Mouse (Mus musculus): ENCODE measurements around the gene Guca2b.

The Guca2b gene

DNA sequence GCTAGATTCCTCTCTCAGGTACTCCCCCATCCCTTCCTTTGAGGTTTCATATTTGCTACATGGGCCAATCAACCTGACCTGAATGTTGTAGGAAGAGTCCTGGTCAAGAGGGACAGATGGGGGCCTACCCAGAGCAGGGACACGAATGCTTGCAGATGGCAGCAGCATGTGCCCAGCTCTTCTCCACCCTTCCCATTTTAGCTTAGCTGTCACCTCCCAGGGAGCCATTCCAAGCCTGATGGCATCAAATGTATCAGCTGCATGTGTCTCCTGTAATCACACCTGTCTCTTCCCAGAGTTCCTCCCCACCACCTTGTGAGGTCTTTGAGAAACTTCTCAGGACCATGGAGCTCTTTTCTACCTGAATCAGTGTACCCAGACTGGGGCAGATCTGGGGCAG lies 1.7 kb downstream of the Guca2b start:
- WGBS, result 68% methylated on average over 1 of the region's 1 CpGs

DNA sequence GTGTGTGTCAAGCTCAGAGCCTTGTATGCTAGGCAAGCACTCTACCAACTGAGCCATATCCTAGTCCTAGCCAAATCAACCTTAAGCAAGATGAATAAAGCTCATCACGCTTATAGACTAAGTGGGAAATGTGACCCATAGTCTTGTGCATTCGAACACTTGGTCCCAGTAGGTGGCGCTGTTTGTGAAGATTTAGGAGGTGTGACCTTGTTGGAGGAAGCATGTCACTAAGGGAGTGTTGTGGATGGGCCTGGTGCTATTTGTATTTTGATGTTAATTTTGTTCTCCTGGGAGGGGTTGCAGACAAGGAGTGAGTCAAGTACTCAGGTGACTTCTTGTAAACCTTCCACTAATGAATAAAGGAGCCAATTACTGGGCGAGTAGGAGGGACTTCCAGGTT lies 16.1 kb downstream of the Guca2b start:
- 89% methylated on average over 4 of the region's 4 CpGs for WGBS

DNA sequence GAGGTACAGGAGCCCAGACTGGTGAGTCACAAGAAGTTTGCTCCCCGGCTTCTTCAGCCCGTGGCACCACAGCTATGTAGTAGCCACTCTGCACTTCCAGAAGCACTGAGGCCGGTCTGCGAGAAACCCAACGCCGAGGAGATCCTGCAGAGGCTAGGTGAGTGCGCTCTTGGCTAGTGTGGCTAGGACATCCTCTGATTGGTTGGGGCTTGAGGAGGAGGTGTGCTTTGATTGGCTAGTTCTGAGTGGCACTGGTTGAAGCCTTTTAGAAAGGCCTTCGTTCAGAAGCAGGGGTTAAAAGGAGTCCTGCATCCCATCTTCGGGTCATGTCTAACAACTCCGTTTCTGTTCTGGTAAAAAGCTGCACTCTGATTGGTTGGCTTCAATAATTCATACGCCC lies 20.1 kb downstream of the Guca2b start:
- WGBS, result 78% methylated on average over 11 of the region's 11 CpGs

DNA sequence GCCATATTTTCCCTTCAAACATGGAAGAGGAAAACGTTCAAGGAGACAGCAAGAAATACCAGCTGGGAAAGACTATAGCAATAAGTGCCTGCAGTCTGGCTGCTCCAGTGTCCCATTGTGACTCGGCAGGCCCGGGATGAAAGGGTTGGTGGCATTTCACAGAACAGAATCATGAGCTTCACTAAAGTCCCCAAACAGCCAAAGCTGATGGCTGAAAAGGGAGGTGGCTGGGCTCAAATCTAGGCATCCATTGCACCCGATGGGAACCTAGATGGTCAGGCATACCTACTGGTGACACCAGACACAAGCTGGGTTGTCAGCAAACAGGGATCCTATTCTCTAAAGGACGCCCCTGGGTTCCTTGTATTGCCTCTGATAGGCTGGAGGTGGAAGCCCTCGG lies 20.8 kb downstream of the Guca2b start:
- WGBS, result 86% methylated on average over 6 of the region's 6 CpGs

DNA sequence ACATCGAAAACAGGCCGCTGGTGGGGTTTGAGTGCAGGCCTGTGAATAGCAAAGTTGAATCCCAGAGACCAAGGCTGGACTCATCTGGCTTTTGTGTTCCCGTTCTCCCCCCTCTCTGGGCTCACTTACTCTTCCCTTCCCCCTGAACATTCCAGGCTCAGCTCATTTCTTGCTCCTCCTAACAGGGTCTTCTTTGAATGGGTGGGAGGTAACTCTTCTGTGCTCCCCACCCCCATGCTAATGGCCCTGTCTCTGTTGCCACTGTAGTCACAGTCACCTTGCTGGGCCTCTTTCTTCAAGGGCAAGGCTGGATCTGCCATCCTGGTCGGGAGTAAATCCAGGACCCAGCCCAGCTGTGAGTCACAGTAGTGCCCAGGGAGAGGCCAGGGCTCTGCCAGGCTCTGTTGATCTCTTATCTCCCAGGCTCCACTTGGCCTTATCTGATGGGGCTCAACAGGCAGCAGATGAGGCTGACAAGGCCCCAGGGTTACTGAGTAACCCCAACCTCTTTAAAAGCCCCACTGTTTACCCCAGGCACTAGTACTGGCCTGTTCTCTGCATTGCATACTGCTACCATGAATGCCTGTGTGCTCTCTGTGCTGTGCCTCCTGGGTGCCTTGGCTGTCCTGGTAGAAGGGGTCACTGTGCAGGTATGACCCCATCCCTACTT lies 21.4 kb downstream of the Guca2b start, which contains the start of gene Guca2a:
Guca2a (plus strand) TSS at position 529 of the 670 bp plus-strand sequence.
- 84% methylated on average over 4 of the region's 4 CpGs for WGBS

DNA sequence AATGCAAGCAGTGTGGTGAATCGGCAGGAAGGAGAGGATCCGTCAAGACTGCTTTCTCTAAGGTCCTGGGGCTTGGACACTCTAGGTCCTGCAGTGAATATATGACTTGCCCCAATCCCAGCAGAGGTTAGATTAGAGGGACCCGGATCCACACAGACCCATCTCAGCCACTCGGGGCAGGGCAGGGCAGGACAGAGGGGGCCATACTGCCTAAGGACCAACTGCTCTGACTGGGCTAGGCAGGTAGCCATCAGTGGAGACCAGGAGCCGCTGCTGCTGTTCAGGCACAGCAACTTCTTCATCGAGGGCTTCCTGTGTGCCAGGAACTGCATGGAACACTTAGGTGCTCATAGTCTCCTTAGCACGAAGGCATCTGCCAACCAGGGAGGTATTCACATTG lies 22.0 kb downstream of the Guca2b start:
- 88% methylated on average over 7 of the region's 7 CpGs for WGBS

DNA sequence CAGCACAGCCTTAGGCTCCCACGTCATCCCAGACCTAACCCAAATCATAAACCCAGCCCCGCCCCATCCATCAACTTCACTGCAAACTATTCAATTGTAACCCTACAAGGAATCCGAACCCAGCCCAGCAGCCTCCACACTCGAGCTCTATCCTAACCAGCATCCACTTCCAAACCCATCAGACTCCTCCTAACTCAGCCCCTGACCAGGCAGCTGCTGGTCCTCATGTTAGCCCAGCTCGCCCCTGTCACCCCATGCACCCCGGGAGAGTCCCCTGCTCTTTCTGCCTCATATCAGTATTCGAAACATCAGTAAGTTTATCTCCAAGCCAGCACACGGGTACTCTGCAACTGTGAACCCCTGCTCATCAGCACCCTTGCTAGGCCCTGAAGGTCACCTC lies 23.1 kb downstream of the Guca2b start:
- WGBS, result 92% methylated on average over 8 of the region's 8 CpGs

DNA sequence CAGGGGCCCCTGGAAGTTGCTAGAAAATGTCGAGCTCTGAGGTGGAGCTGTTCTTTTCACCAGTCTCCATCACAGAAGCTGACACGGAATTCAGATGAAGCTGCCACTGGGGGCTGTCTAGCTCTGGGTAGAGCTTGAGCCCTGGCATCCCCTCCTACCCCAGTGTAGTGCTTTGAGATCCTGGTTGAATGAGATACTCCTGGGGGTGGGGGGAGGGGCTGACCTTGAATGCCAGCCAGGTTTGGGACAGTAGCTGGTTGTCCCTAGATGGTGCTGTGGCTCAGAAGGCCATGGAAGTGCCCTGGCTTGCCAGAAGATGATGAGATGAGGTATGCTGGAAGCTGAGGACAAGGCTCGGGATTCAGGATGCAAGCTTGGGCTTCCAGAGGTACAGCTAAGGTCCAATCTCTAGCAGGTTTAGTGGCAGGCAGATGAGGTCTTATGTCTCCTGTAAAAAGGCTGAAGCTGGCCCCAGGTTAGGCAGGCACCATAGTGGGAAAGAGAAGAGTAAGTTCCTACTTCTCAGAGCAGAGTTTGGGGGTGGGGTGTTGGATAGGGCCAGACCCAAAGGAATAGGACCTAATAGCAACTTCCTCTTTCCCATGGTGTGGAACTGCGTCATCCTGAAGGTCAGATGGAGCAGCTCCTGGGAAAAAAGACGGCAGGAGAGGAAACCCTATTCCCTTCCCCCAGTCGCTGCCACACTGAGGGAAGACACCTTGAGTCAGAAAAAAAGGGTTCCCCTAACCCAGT lies 23.7 kb downstream of the Guca2b start:
- WGBS, result 60% methylated on average over 6 of the region's 6 CpGs

DNA sequence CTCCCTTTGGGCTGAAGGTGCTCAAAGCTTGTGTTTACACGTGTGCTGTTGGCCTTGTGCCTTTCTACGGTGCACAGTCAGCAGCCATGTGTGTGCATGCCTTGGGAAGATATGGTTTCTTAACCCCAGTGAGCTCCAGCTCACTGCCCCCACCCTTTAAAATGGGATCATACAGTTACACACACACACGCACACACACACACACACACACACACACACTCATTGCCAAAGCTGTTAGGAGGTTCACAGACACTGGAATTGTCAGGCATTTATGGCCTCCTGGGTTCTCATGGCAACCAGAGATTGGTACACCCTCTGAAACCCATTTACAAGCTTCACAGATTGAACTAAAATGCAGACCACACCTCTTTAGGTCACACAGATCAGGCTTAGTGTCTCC lies 24.8 kb downstream of the Guca2b start:
- 78% methylated on average over 3 of the region's 3 CpGs for WGBS

DNA sequence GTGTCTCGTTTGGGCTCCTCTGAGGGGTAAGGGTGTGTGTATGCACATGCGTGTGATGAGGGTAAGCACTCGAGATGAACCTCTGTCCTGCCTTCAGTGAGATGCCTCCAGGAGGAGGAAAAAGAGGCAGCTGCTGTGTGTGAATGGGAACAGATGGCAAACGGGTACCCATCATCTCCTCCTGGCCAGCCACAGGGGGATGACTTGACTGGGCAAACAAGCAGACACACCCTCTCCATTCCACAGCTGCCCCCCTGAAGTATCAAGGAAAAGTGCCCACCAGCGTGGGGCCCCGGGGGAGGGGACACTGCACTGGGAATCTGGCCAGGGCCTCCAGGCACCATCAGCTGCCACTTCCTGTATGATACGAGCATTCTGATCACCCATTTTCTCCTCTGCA lies 25.4 kb downstream of the Guca2b start:
- 39% methylated on average over 7 of the region's 7 CpGs for WGBS

DNA sequence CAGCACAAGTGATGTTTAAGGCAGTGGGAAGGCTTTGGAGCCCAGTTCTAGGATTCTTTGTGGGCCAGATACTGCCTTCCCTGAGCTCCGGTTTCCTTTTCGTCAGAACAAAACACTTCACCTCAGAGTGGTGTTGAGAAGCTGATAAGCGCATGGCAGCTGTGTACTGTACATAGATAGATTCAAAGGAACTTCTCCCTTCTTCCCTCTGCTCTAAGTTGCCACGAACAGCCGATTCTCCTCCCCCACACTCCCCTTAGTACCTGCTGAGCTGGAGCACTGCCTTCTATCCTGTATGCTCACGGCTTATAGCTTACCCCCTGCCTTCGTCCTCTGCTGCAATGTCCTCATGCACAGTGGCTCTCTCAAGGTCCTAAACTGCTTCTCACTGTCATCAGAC lies 26.0 kb downstream of the Guca2b start:
- WGBS, result 52% methylated on average over 7 of the region's 7 CpGs

DNA sequence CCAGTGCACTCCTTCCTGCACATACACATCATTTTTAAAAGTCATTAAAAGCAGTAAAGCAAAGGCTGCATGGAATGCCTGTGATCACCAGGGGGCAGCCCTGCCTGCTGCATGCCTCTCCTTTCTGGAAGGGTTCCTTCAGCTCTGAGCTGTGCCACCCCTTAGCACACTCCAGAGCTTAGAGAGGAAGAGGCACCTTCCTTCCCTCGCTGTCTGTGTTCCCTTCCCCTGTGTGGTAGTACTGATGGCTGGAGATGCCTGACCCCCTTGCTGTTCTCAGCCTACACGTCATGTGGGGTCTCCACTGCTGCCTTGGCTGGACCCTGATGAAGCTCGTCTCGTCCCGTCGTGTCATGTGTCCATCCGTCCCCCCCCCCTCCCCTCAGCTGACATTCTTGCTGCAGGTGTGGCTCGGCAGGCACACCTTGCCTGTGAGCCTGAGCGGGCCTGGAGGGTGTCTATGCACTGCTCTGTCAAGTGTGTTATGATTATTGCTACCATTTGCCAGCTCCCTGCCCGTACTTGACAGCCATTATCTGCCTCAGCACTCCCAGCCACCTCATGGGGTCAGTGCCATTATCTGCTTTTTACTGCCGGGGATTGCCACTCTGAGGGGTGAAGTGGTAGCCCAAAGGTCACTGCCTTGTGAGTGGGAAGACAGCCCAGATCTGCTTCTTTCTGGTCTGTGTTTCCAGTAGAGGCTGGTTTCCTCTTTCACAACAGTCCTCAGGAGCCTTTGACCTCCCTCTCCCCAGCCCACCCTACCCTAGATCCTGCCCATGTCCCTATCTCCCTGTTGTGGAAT lies 27.4 kb downstream of the Guca2b start:
- 69% methylated on average over 11 of the region's 11 CpGs for WGBS

DNA sequence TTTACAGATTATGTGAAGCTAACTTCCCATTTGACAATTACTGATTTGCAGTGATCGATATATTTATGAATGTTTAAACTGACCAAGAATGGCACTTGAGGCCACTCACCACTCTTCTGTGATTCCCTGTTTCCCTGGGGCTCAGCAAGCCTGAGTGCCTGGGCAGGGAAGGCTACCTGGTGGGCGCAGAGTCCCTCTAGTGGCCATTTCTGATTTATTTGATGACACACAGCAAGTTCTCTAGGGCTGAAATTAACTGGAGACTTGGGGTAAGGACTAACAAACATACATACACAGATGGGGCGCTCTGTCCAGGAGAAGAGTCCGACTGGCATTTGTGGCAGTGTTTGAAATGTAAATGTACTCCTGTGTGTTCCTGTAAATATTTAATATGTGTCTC lies 30.4 kb downstream of the Guca2b start:
- 76% methylated on average over 4 of the region's 4 CpGs for WGBS

DNA sequence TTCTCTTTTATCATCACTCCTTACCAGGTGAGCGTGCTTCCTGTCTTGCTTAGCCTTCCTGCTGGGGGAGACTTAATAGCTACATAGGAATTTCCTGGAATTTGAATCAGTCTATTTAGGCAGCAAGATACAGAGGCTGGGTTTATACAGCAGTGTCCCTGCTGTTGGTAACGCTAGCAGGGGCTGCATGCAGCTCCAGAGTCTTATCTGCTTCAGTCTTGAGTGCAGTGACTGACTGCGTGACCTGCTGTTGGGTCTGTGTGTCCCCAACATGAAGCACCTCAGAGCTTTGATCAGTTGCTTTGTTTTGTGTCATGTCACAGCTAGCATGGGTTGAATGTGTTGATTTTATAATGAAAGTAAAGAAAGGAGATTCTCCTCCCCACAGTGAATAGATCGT lies 31.4 kb downstream of the Guca2b start:
- 60% methylated on average over 4 of the region's 4 CpGs for WGBS

DNA sequence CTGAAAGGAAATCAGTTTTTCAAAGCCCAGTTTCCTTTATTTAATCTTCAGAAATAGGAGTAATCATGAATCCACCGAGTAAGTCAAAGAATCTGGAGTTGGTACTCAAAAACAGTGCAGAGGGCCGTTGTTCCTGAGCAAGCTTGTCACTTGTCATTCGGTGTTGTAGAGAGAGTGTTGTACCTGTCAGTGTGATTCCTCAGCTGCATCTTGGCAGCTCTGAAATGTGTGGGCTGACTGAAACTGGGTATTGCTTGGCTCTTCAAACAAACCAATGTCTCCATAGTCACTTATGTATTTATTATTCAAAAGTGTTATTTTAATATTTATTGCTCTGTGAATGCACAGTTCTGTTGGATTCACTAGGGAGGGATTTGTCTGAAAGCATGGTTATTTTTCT lies 31.9 kb downstream of the Guca2b start:
- 28% methylated on average over 3 of the region's 3 CpGs for WGBS

DNA sequence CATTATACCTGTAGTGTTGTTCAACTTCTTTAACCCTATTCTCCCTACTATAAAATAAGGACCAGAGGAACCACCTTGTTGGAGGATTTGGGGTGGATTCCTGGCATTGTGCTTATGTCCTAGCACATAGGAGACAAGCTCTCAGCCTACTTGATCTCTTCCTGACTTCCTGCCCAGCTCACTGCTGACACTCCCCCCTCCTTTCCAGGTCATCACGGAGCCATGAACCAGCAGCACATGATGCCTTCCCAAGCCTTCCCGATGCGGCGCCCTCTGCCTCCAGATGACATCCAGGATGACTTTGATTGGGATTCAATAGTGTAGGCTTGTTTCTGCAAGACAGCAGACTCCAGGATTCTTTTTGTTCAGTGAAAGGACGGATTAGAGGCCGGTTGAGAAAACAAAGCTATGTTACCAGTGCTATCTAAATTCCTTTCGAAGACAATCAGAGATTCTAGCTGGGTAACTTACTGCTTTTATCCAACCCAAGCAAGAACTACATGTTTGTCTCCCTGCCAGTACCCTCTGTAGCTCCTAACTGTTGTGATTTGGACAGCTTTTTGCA lies 32.6 kb downstream of the Guca2b start:
- 48% methylated on average over 7 of the region's 7 CpGs for WGBS

DNA sequence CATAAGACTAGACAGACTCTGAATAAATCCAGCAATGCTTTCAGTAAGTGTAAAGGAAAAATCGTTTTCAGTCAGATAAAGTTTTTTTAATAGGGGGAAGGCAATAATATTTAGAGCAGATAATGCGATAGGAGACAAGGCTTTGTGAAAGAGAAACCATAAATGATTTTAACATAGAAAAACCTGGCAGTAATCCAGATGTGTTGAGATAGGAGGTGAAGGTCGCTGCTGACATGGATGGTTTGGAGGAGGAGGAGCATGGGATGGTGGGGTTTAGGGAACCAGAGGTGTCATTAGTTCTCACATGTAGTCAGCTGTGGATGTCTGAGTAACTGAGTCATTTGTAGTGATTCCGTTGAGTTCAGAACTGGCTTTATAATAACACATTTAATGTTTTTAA lies 44.0 kb downstream of the Guca2b start:
- WGBS, result 70% methylated on average over 4 of the region's 4 CpGs

DNA sequence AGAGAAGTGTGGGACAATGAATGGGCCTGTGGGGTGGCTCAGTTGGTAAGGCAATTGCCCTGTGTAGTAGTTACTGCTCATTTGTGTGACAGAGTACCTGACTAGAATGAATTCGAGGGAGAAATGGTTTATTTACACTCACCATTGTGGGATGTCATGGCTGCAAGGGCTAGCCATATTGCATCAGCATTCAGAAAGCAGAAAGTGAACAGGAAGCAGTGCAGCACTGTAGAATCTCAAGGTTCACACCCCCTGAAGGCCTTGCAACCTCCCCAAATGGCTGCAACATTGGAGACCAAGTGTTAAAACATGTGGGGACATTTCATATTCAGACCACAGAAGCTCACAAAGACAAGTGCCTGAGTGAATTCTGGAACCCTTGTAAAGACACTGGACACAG lies 44.7 kb downstream of the Guca2b start:
- WGBS, result 38% methylated on average over 1 of the region's 1 CpGs

DNA sequence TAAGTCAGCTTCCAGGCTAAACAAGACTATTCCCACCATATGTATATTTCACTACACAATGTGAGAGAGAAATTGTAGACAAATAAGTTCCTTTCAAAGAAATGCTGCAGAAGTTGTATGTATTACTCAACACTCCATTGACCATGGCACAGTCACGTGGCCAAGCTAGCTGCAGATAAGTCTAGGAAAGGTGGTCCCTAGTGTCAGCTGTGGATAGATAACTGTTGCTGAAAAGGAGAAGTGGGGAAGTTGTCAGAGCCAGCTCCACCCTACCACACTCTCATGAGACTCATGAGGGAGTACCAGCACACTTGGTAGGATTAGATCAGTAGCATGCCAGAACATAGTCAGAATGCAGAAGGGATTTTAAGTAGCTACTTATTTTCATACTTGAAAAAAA lies 49.3 kb downstream of the Guca2b start:
- WGBS, result 83% methylated on average over 1 of the region's 1 CpGs
